Mouse (Mus musculus) Patski (cell line): ENCODE data around the gene Gm21954. TPM values are rescaled to one million over a fixed set of nuclear protein-coding genes. Genes with fewer than 3 reads are reported as not detected.

Experiments
- ATAC-seq: fragments of 100-300 bp; one replicate; pipeline ENCODE4 v1.8.0; 2021
- CTCF ChIA-PET: fragments of 350-600 bp; sonication (Branson Sonifier 250); formaldehyde crosslinking; loops from one replicate; lab custom pipeline; 2022; ENCODE audit warnings: inconsistent platforms; lab: Charles Lee
- POLR2A ChIA-PET: fragments of 350-600 bp; sonication (Branson Sonifier 250); formaldehyde crosslinking; loops from one replicate; lab custom pipeline; 2022; ENCODE audit warnings: antibody characterized with exemption, inconsistent platforms; lab: Charles Lee
- DNase-seq: peaks from one replicate; pipeline ENCODE4 v3.0.0-alpha.2; 2011; ENCODE audit warnings: low read depth, low spot score
- H3K27me3 ChIP-seq: fragments of 371-371 bp; one replicate; pipeline ENCODE4 v1.5.1; 2021
- CTCF ChIP-seq: fragments of 100-300 bp; IDR thresholded peaks from one replicate; pipeline ENCODE4 v1.5.1; 2021
- in situ Hi-C: fragments of 300-500 bp; cut with MboI; formaldehyde crosslinking; loops from 3 replicates; pipeline ENCODE4 v1.11.1; 2018; ENCODE audit warnings: low pct_unique_long_range_greater_than_20kb, mixed read lengths
- polyA plus RNA-seq: library from polyadenylated mRNA; unstranded; gene quantifications from one replicate; pipeline ENCODE4 v1.2.3, GENCODE M21; 2021

The Gm21954 gene
- polyA plus RNA-seq, 1 experiment from 2014 or later = not detected

GRCm38 (mm10) chr3:55466348-55466747 is 5.7 kb downstream of the Gm21954 start:
- DNase-seq = no peak
- ATAC-seq = no peak
- in situ Hi-C loops = loop anchor here (5.0 kb wide), 1 partner anchor 74 kb away; no protein-coding TSS in a partner anchor
- H3K27me3 ChIP-seq = no peaks in the 10 kb centered on the region
- ChIA-PET CTCF (interaction anchor here (1.0 to 2.9 kb wide), 3 partner anchors 14 to 82 kb away, joined by 3 to 9 read pairs (median 3); no protein-coding TSS in a partner anchor), POLR2A (no interaction called here)
- TF ChIP-seq CTCF = peak; percentile 63

- in situ Hi-C loops = loop anchor here (5.0 kb wide), 1 partner anchor 73 kb away; no protein-coding TSS in a partner anchor
- no peak for TF ChIP-seq CTCF
- DNase-seq = no peak
- POLR2A ChIA-PET = no interaction called here
- H3K27me3 ChIP-seq = no peaks in the 10 kb centered on the region
- CTCF ChIA-PET = interaction anchor here (0.9 to 2.9 kb wide), 6 partner anchors 11 to 92 kb away, joined by 3 to 9 read pairs (median 4); no protein-coding TSS in a partner anchor
- ATAC-seq = peak; percentile 24
Observed at GRCm38 (mm10) chr3:55465785-55466184, 6.2 kb downstream of the Gm21954 start.

GRCm38 (mm10) chr3:55464226-55464625 is 7.8 kb downstream of the Gm21954 start:
- no peak for TF ChIP-seq CTCF
- ChIA-PET POLR2A (no interaction called here), CTCF (interaction anchor here (0.9 to 2.9 kb wide), 7 partner anchors 7 to 90 kb away, joined by 3 to 9 read pairs (median 3); no protein-coding TSS in a partner anchor)
- in situ Hi-C loops = no loop called here
- ATAC-seq (no peak), DNase-seq (no peak)
- H3K27me3 ChIP-seq = no peaks in the 10 kb centered on the region

GRCm38 (mm10) chr3:55462904-55463668 is 8.9 kb downstream of the Gm21954 start:
- no peak for ATAC-seq
- ChIA-PET POLR2A (no interaction called here), CTCF (interaction anchor here (0.9 to 2.9 kb wide), 4 partner anchors 10 to 46 kb away, joined by 3 to 9 read pairs (median 3); no protein-coding TSS in a partner anchor)
- no peak for TF ChIP-seq CTCF
- no peaks in the 10 kb centered on the region for H3K27me3 ChIP-seq
- in situ Hi-C loops = no loop called here
- DNase-seq = no peak

- DNase-seq (peak; percentile 92), ATAC-seq (peak; percentile 93)
- in situ Hi-C loops = no loop called here
- CTCF ChIA-PET = interaction anchor here (0.8 to 1.2 kb wide), 2 partner anchors 45 to 211 kb away, joined by 3 to 4 read pairs; no protein-coding TSS in a partner anchor
- POLR2A ChIA-PET = no interaction called here
- H3K27me3 ChIP-seq = no peaks in the 10 kb centered on the region
- TF ChIP-seq CTCF = no peak
Observed at GRCm38 (mm10) chr3:55461685-55462655, 10.0 kb downstream of the Gm21954 start.

GRCm38 (mm10) chr3:55461092-55461491 is 10.9 kb downstream of the Gm21954 start:
- CTCF ChIA-PET = interaction anchor here (1.1 kb wide), 1 partner anchor 13 kb away, joined by 4 read pairs; no protein-coding TSS in a partner anchor
- DNase-seq (no peak), ATAC-seq (no peak)
- in situ Hi-C loops = no loop called here
- POLR2A ChIA-PET = no interaction called here
- no peaks in the 10 kb centered on the region for H3K27me3 ChIP-seq
- TF ChIP-seq CTCF = no peak

GRCm38 (mm10) chr3:55452464-55452863 is 19.5 kb downstream of the Gm21954 start:
- ChIA-PET CTCF (interaction anchor here (1.5 to 2.5 kb wide), 2 partner anchors 12 to 20 kb away, joined by 4 to 9 read pairs; partner anchors contain the start of gene Gm21954), POLR2A (interaction anchor here (0.6 to 0.7 kb wide), 2 partner anchors 63 to 1305 kb away, joined by 3 read pairs; no protein-coding TSS in a partner anchor)
- TF ChIP-seq CTCF = no peak
- H3K27me3 ChIP-seq = no peaks in the 10 kb centered on the region
- ATAC-seq (no peak), DNase-seq (no peak)
- in situ Hi-C loops = no loop called here

- ChIA-PET CTCF (interaction anchor here (0.8 to 2.5 kb wide), 2 partner anchors 13 to 53 kb away, joined by 3 to 9 read pairs; no protein-coding TSS in a partner anchor), POLR2A (interaction anchor here (0.6 to 0.7 kb wide), 2 partner anchors 367 to 1306 kb away, joined by 3 read pairs; no protein-coding TSS in a partner anchor)
- DNase-seq (no peak), ATAC-seq (peak; percentile 61)
- TF ChIP-seq CTCF = no peak
- in situ Hi-C loops = no loop called here
- H3K27me3 ChIP-seq = no peaks in the 10 kb centered on the region
Observed at GRCm38 (mm10) chr3:55451877-55452276, 20.1 kb downstream of the Gm21954 start.

- ATAC-seq (no peak), DNase-seq (no peak)
- POLR2A ChIA-PET = no interaction called here
- in situ Hi-C loops = no loop called here
- H3K27me3 ChIP-seq = no peaks in the 10 kb centered on the region
- no peak for TF ChIP-seq CTCF
- CTCF ChIA-PET = interaction anchor here (1.3 to 1.5 kb wide), 2 partner anchors 13 to 15 kb away, joined by 3 to 6 read pairs; no protein-coding TSS in a partner anchor
Observed at GRCm38 (mm10) chr3:55451035-55451434, 21.0 kb downstream of the Gm21954 start.

- ATAC-seq = no peak
Observed at GRCm38 (mm10) chr3:55449148-55449547, 22.9 kb downstream of the Gm21954 start.

More at GRCm38 (mm10) chr3:55449148-55449547, 22.9 kb downstream of the Gm21954 start:
- in situ Hi-C loops = no loop called here
- no peak for DNase-seq
- CTCF ChIA-PET = interaction anchor here (1.0 to 1.3 kb wide), 3 partner anchors 11 kb away, joined by 3 to 4 read pairs (median 4); no protein-coding TSS in a partner anchor
- TF ChIP-seq CTCF = peak; percentile 53
- POLR2A ChIA-PET = no interaction called here
- H3K27me3 ChIP-seq = no peaks in the 10 kb centered on the region
